Mouse (Mus musculus) heart, embryonic 16.5 days (tissue): Measurements from ENCODE around the gene Dph3. TPM values are rescaled to one million over a fixed set of nuclear protein-coding genes. Genes with fewer than 3 reads are reported as not detected.

ENCODE experiments used
- ATAC-seq: fragments of 200-750 bp; cut with Nextera tagmentation; replicated peaks from 2 replicates; pipeline ENCODE4 v1.8.0; 2017; ENCODE audit warnings: moderate number of reproducible peaks; ENCODE audit not compliant: insufficient read depth, low FRiP score; ENCODE audit errors: extremely low read depth
- H3K27ac ChIP-seq: fragments of 300-500 bp; sonication (generic); 2 replicates; pipeline ENCODE4 v1.5.1; 2014; ENCODE audit warnings: mild to moderate bottlenecking, low read length, control low read depth, moderate library complexity
- H3K27me3 ChIP-seq: fragments of 300-500 bp; sonication (generic); 2 replicates; pipeline ENCODE4 v1.6.1; 2014; ENCODE audit warnings: low read length, mixed read lengths; ENCODE audit not compliant: control insufficient read depth, insufficient read depth
- H3K36me3 ChIP-seq: fragments of 300-500 bp; sonication (generic); 2 replicates; pipeline ENCODE4 v1.6.1; 2014; ENCODE audit not compliant: control insufficient read depth, insufficient read depth
- H3K4me1 ChIP-seq: fragments of 300-500 bp; sonication (generic); 2 replicates; pipeline ENCODE4 v1.6.1; 2014; ENCODE audit warnings: low read length, mixed read lengths; ENCODE audit not compliant: control insufficient read depth, insufficient read depth
- H3K4me2 ChIP-seq: fragments of 300-500 bp; sonication (generic); 2 replicates; pipeline ENCODE4 v1.6.1; 2014; ENCODE audit warnings: low read depth, mild to moderate bottlenecking, control low read depth, low read length
- H3K4me3 ChIP-seq: fragments of 300-500 bp; sonication (generic); 2 replicates; pipeline ENCODE4 v1.5.1; 2014; ENCODE audit warnings: mild to moderate bottlenecking, control low read depth, low read length
- H3K9ac ChIP-seq: fragments of 300-500 bp; sonication (generic); 2 replicates; pipeline ENCODE4 v1.6.1; 2014; ENCODE audit warnings: low read length, control low read depth
- H3K9me3 ChIP-seq: fragments of 300-500 bp; sonication (generic); replicated peaks from 2 replicates; pipeline ENCODE4 v1.6.1; 2016; ENCODE audit warnings: low read length; ENCODE audit not compliant: control insufficient read depth
- whole genome bisulfite sequencing: fragments of 180-500 bp; shearing (Covaris S2); extraction: QIAGEN DNeasy Blood & Tissue Kit; methylation state at CpG from one replicate; pipeline ENCODE4 v1.1.7; 2014; 5-methylcytosine and 5-hydroxymethylcytosine counted together
- polyA plus RNA-seq: library from polyadenylated mRNA; unstranded; fragments of >200 nt; fragmentation: Nextera tagmentation; extraction: Ambion mirVana; gene quantifications from 2 replicates; pipeline ENCODE4 v1.2.1, GENCODE M21; 2015

The Dph3 gene
- polyA plus RNA-seq, 1 experiment from 2014 or later, result 71.6 TPM

DNA sequence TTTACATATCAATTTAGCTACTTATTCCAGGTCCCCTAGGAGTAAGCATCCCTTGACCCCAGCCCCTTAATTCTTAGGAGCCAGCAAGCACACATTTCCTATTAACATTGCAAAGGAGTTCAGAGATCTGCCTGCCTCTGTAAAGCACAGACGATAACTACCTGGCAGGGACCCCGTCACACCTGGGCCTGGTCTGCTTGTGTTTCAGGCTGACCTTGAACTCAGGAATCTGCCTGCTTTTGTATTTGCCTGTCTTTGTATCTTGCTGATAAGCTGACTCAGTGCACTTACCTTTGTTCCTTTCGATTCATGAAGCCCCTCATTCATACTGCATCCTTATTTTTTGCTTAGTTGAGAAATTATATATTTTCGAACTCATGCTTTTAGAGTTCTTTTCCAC, 21.4 kb upstream of the Dph3 start:
- Histone ChIP-seq H3K36me3 (peaks cover 9% of the 10 kb centered on the region), H3K4me3 (no peak overlapping the region), H3K4me2 (no peak overlapping the region), H3K9ac (no peak overlapping the region), H3K9me3 (no peaks in the 10 kb centered on the region), H3K4me1 (no peaks in the 10 kb centered on the region), H3K27ac (no peak overlapping the region), H3K27me3 (no peaks in the 10 kb centered on the region)
- ATAC-seq, result no peak
- WGBS, result 80% methylated on average over 4 of the region's 4 CpGs

DNA sequence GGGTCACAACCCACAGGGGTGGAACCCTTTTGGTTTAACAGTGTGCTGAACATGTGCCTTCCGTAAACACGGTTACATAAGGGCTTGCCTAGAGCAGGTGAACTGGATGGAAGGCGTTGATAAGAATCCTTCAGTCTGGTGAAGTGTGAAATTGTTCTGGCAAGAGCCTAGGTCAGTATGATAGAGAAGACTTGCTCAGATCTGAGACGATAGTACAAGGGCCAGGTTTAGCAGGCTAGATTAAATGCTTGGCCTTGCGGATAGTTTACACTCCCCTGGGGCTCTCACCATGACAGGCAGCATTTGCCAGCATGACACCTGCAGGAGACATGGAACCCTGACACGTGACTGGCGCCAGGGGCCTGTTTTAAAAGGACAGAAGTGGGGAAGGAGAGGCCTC, 20.1 kb upstream of the Dph3 start:
- peaks cover 13% of the 10 kb centered on the region for H3K36me3 ChIP-seq
- H3K4me2 ChIP-seq, result no peak overlapping the region
- H3K4me1 ChIP-seq, result no peaks in the 10 kb centered on the region
- no peaks in the 10 kb centered on the region for H3K9me3 ChIP-seq
- H3K4me3 ChIP-seq, result no peak overlapping the region
- ATAC-seq, result no peak
- whole genome bisulfite sequencing, result 23% methylated on average over 7 of the region's 7 CpGs
- H3K27me3 ChIP-seq, result no peaks in the 10 kb centered on the region
- H3K27ac ChIP-seq, result no peak overlapping the region
- H3K9ac ChIP-seq, result no peak overlapping the region

DNA sequence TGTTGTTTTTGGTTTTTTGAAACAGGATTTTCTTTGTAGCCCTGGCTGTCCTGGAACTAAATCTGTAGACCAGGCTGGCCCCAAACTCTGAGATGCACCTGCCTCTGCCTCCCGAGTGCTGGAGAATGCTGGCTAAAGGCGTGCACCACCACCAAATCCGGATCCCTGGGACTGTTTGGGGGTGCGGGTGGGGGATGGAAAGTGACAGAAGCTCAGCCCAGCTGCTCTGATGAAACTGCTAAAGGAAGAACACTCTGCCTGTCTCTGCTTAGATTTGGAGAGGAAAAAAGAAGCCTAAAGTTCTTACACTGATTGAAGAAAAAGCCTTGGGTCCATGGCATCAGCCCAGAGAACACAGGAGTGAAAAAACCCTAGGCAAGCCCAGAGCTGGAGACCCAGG, 18.0 kb upstream of the Dph3 start:
- Histone ChIP-seq H3K27me3 (no peaks in the 10 kb centered on the region), H3K4me3 (no peak overlapping the region), H3K9me3 (no peaks in the 10 kb centered on the region; the same call in 1 of the 2 replicates), H3K4me2 (no peak overlapping the region), H3K36me3 (peaks cover 33% of the 10 kb centered on the region), H3K9ac (no peak overlapping the region), H3K27ac (no peak overlapping the region), H3K4me1 (no peaks in the 10 kb centered on the region)
- ATAC-seq, result no peak
- WGBS, result 85% methylated on average over 4 of the region's 4 CpGs

DNA sequence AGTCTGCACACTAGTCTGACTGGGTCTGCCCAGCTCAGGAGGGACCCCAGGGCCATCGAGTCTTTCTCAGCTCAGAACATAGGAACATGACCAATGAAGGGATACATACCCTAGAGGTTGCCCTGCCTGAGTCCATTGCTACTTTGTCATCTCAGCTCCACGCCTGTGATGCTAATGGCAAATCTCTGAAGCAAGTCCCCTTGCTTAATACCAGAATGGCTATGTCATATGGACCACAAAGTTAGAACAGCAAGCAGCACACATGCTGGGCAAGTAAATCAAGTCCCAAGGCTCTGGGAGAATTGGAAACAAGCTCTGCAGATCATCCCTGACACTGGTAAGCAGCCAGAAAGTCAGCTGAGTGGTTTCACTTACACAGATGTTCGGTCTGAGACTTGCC, 13.4 kb upstream of the Dph3 start:
- Histone ChIP-seq H3K4me2 (no peak overlapping the region), H3K4me1 (peaks cover 4% of the 10 kb centered on the region), H3K9ac (no peak overlapping the region), H3K9me3 (no peaks in the 10 kb centered on the region; the same call in 1 of the 2 replicates), H3K4me3 (no peak overlapping the region), H3K27ac (no peak overlapping the region), H3K27me3 (no peaks in the 10 kb centered on the region), H3K36me3 (peaks cover 68% of the 10 kb centered on the region)
- 86% methylated on average over 3 of the region's 3 CpGs for WGBS
- no peak for ATAC-seq

DNA sequence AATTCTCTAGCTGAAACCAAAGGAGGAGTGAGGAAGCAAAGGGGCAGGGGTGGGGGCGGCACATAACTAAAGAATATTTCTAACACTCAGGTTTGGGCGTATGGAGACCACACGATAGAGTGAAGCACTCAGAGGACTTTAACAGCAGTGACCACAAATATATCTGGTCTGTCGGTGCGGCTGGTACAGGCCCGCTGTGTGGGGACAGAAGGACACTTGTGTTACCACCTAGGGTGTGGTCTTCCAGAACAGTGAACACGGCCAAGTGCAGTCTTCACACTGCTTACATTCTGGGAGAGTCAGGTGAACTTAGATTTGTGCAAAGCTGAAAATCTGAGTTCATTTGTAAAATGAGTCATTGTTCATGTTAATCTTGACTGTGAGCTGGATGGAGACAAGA, 12.2 kb upstream of the Dph3 start:
- no peak overlapping the region for H3K4me3 ChIP-seq
- H3K36me3 ChIP-seq, result peaks cover 69% of the 10 kb centered on the region
- no peak overlapping the region for H3K27ac ChIP-seq
- H3K4me1 ChIP-seq, result peaks cover 14% of the 10 kb centered on the region
- H3K4me2 ChIP-seq, result no peak overlapping the region
- no peak for ATAC-seq
- WGBS, result 90% methylated on average over 7 of the region's 7 CpGs
- H3K27me3 ChIP-seq, result no peaks in the 10 kb centered on the region
- H3K9ac ChIP-seq, result no peak overlapping the region
- H3K9me3 ChIP-seq, result no peaks in the 10 kb centered on the region; the same call in 1 of the 2 replicates

DNA sequence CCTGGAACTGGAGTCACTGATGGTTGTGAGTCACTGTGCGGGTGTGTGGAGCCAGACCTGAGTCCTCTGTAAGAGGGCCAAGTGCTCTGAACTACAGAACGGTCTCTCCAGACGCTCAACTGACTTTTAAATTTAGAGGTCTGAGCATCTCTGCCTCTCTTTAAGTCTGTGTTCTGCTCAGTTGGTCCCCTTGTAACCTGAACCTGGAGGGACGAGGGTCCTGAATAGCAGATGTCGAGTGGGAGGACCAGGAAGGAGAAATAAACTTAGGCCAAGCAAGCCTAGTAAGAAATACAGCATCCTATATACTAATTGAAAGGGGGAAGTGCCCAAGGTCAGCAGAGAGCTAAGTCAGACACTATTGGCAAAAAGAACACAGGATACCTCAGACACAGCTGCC, 11.2 kb upstream of the Dph3 start:
- Histone ChIP-seq H3K4me3 (no peak overlapping the region), H3K4me2 (no peak overlapping the region), H3K27ac (no peak overlapping the region), H3K4me1 (peaks cover 14% of the 10 kb centered on the region), H3K9ac (no peak overlapping the region), H3K9me3 (no peaks in the 10 kb centered on the region; the same call in 1 of the 2 replicates), H3K36me3 (peaks cover 68% of the 10 kb centered on the region), H3K27me3 (no peaks in the 10 kb centered on the region)
- ATAC-seq, result no peak
- 87% methylated on average over 5 of the region's 5 CpGs for WGBS

DNA sequence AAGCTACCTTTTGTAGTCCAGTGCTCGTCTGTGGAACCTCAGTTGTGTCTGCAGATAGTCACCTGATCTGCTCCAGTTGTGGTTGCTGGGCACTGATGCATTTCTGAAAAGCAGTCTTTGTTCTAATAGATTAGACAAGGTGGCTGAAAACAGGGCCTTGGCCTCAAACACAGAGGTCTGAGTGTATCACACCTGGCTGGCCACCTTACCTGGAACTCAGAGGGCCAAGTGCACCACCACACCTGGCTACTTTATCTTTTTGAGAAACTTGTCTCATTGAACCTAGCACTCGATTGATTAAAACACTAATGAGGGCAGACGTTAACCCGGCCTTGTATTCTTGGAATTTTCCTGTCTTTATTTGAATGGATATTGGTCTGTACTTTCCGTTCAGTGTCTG, 10.1 kb upstream of the Dph3 start:
- H3K9ac ChIP-seq, result no peak overlapping the region
- ATAC-seq, result no peak
- no peak overlapping the region for H3K4me2 ChIP-seq
- no peak overlapping the region for H3K4me3 ChIP-seq
- no peak overlapping the region for H3K27ac ChIP-seq
- peaks cover 64% of the 10 kb centered on the region for H3K36me3 ChIP-seq
- H3K9me3 ChIP-seq, result no peaks in the 10 kb centered on the region; the same call in 1 of the 2 replicates
- peaks cover 14% of the 10 kb centered on the region for H3K4me1 ChIP-seq
- no peaks in the 10 kb centered on the region for H3K27me3 ChIP-seq
- WGBS, result 90% methylated on average over 5 of the region's 5 CpGs

DNA sequence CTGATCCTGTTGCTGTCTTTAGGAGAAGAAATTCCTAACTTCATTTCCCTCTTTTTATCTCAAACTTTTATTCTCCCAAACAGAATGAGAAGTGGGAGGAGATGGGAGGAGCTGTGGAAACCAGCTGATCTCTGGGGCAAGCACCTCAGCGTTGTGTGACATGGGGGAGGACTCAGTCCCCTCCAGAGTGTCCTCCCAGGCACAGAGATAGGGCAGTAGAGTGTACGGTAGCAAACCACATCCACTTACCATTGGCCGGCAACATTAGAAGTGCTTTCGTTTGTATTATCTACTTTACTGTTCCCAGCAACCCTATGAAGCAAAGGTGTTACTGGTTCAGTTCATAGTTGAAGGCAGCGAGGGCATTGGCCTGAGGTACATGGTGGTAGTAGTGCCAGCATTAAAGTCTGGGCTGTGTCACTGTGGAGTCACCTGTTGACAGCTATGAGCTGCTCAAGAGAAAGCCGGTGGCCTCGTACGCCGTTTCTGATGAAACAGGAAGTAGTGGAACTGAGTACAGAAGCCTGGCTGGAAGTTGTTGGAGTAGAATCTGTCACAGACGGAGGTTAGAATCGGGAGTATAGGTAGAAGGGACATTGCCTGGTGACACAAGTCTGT, 8.1 kb upstream of the Dph3 start:
- H3K4me2 ChIP-seq, result peak overlapping the region; percentile 33
- 0 out of 2 replicates have a peak overlapping the region, but pooled peaks have one; percentile 0 for H3K4me3 ChIP-seq
- no peak overlapping the region for H3K9ac ChIP-seq
- ATAC-seq, result peak; percentile 92
- no peaks in the 10 kb centered on the region for H3K27me3 ChIP-seq
- peaks cover 14% of the 10 kb centered on the region for H3K4me1 ChIP-seq
- H3K9me3 ChIP-seq, result no peaks in the 10 kb centered on the region
- peak overlapping the region; percentile 69 for H3K27ac ChIP-seq
- 31% methylated on average over 11 of the region's 11 CpGs for WGBS
- peaks cover 44% of the 10 kb centered on the region for H3K36me3 ChIP-seq

DNA sequence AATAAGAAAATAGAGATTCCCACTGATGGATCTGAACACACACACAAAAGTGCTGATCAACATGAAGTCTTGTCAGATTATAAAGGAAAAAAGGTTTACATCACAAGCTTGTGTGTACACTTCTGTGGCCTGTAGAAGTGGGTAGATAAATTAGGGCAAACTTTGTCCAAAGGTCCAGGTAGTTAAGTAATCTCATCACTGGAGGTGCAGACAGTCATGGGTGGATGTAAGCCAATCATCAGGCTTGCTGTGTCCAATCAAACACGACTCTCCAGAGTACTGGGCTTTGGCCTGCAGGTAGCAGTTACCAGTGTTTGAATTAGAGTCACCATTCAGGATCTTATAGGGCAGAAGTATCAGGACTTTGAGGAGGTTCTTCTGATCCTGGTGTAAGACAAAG, 7.5 kb upstream of the Dph3 start:
- 0 out of 2 replicates have a peak overlapping the region, but pooled peaks have one; percentile 0 for H3K4me3 ChIP-seq
- no peak for ATAC-seq
- H3K9me3 ChIP-seq, result no peaks in the 10 kb centered on the region
- peak overlapping the region; percentile 69 for H3K27ac ChIP-seq
- H3K27me3 ChIP-seq, result no peaks in the 10 kb centered on the region
- 46% methylated on average over 1 of the region's 1 CpGs for WGBS
- peaks cover 14% of the 10 kb centered on the region for H3K4me1 ChIP-seq
- H3K36me3 ChIP-seq, result peaks cover 38% of the 10 kb centered on the region
- peak overlapping the region; percentile 33 for H3K4me2 ChIP-seq
- H3K9ac ChIP-seq, result no peak overlapping the region
